Mouse (Mus musculus): ENCODE measurements around the gene Tlcd2. TPM values are rescaled to one million over a fixed set of nuclear protein-coding genes. Genes with fewer than 3 reads are reported as not detected.
"Not testable (repeated sequence)": the region's sequence is repeated elsewhere in the genome, so short reads cannot be mapped to it uniquely, and the experiment has no call there.

Tlcd2 gene
- polyA plus RNA-seq, 1 experiment from 2014 or later, result 16.1 TPM

GRCm38 (mm10) chr11:75452812-75453557, 8.5 kb upstream of the Tlcd2 start:
- WGBS (ENCODE audit: insufficient replicate concordance), result 90% methylated on average over 31 of the region's 31 CpGs
- no peak overlapping the region; the same call in 1 of the 2 replicates for H3K4me3 ChIP-seq (ENCODE audit: low read depth, low read length)
- H3K27me3 ChIP-seq (ENCODE audit: control insufficient read depth, insufficient read depth, low read length), result no peaks in the 10 kb centered on the region
- H3K9ac ChIP-seq (ENCODE audit: low read depth, low read length), result no peak overlapping the region
- peak overlapping the region; percentile 100 for H3K4me2 ChIP-seq
- H3K9me3 ChIP-seq (replicated peaks; ENCODE audit: control insufficient read depth, low read length), result no peaks in the 10 kb centered on the region
- ATAC-seq (replicated peaks; ENCODE audit: insufficient number of reproducible peaks, low FRiP score, low TSS enrichment), result no peak
- H3K4me1 ChIP-seq (ENCODE audit: control insufficient read depth, insufficient read depth, low read length), result peaks cover 25% of the 10 kb centered on the region
- H3K36me3 ChIP-seq (ENCODE audit: control insufficient read depth, insufficient read depth, low read length), result peaks cover 9% of the 10 kb centered on the region
- no peak overlapping the region for H3K27ac ChIP-seq (ENCODE audit: low read depth, low read length)

DNA sequence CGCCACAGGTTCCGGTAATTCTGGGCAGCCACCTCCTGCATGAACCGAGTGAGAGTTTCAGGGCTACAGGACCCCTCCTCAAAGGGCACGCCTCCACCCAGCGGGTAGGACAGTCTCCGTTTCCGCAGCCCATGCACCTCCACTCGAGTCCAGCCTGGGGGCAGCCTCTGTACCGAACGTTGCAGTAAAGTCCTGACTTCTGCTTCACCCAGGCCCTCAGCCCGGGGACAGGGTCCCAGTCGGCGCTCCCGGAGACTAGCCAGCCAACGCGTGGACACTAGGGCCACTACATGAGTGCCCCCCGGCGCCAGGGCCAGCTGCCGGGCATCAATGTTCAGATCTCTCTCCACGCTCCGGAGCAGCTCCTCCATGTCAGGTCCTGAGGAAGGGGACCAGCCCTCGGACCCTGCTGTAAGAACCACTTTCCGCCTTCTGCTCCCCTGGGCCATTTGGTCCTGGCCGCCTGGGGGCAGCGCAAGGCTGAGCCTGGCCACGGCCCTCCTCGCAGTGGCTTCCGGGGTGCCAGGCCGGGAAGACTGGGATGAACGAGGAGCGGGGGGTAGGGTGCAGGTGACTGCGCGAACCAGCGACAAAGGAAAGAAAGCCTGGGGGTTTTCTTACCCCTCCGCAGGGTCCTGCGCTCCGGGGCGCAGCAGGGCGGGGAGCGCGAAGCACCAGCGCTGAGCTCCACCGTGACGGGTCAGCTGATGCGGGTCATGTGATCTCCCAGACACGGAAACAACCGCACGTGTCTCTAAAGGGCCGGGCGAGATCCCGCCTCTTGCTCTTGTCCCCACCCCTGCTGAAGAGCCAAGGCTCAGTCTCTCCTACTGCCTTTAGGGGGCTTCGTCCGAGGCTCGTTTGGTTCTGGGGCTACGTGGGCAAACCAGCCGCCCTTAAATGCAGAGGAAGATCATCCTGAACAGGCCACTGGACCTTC, 7.3 kb upstream of the Tlcd2 start, which contains the start of gene Wdr81:
Gene Wdr81 (minus strand): TSS at position 727 of the 940 bp plus-strand sequence.
- Histone ChIP-seq H3K36me3 (ENCODE audit: control insufficient read depth, insufficient read depth, low read length) (no peaks in the 10 kb centered on the region), H3K4me2 (peak within 1 kb of the TSS; percentile 100), H3K4me3 (ENCODE audit: low read depth, low read length) (peak within 1 kb of the TSS; percentile 72), H3K9ac (ENCODE audit: low read depth, low read length) (peak within 1 kb of the TSS; percentile 78), H3K27me3 (ENCODE audit: control insufficient read depth, insufficient read depth, low read length) (no peaks in the 10 kb centered on the region), H3K9me3 (replicated peaks; ENCODE audit: control insufficient read depth, low read length) (no peaks in the 10 kb centered on the region), H3K4me1 (ENCODE audit: control insufficient read depth, insufficient read depth, low read length) (peaks cover 27% of the 10 kb centered on the region), H3K27ac (ENCODE audit: low read depth, low read length) (peak within 1 kb of the TSS; percentile 50; the same call in 1 of the 2 replicates)
- peak; percentile 88 for ATAC-seq (replicated peaks; ENCODE audit: insufficient number of reproducible peaks, low FRiP score, low TSS enrichment)
- WGBS (ENCODE audit: insufficient replicate concordance), result 1% methylated on average over 55 of the region's 56 CpGs

GRCm38 (mm10) chr11:75455041-75455736, 6.3 kb upstream of the Tlcd2 start:
- Histone ChIP-seq H3K36me3 (ENCODE audit: control insufficient read depth, insufficient read depth, low read length) (no peaks in the 10 kb centered on the region), H3K27ac (ENCODE audit: low read depth, low read length) (peak overlapping the region; percentile 50; the same call in 1 of the 2 replicates), H3K4me3 (ENCODE audit: low read depth, low read length) (peak overlapping the region; percentile 72), H3K4me2 (peak overlapping the region; percentile 100), H3K9me3 (replicated peaks; ENCODE audit: control insufficient read depth, low read length) (no peaks in the 10 kb centered on the region), H3K4me1 (ENCODE audit: control insufficient read depth, insufficient read depth, low read length) (peaks cover 32% of the 10 kb centered on the region), H3K27me3 (ENCODE audit: control insufficient read depth, insufficient read depth, low read length) (no peaks in the 10 kb centered on the region), H3K9ac (ENCODE audit: low read depth, low read length) (peak overlapping the region; percentile 78)
- 72% methylated on average over 10 of the region's 10 CpGs for WGBS (ENCODE audit: insufficient replicate concordance)
- no peak for ATAC-seq (replicated peaks; ENCODE audit: insufficient number of reproducible peaks, low FRiP score, low TSS enrichment)

DNA sequence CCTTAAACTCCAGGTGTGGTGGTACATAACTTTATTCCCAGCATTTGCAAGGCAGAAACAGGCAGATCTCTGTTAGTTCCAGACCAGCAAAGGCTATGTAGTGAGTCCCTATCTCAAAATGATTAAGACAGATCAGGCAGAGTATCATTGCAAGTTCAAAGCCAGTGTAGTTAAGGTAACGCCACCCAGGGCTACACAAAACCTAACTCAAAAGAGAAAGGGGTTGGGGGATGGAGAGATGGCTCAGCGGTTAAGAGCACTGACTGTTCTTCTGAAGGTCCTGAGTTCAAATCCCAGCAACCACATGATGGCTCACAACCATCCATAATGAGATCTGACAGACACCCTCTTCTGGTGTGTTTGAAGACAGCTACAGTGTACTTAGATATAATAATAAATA, 5.5 kb upstream of the Tlcd2 start:
- not testable (repeated sequence) for H3K9ac ChIP-seq (ENCODE audit: low read depth, low read length); H3K27ac ChIP-seq (ENCODE audit: low read depth, low read length); H3K4me3 ChIP-seq (ENCODE audit: low read depth, low read length); H3K36me3 ChIP-seq (ENCODE audit: control insufficient read depth, insufficient read depth, low read length); ATAC-seq (replicated peaks; ENCODE audit: insufficient number of reproducible peaks, low FRiP score, low TSS enrichment); H3K9me3 ChIP-seq (replicated peaks; ENCODE audit: control insufficient read depth, low read length); H3K4me2 ChIP-seq; H3K27me3 ChIP-seq (ENCODE audit: control insufficient read depth, insufficient read depth, low read length)
- whole genome bisulfite sequencing (ENCODE audit: insufficient replicate concordance), result 94% methylated on average over 2 of the region's 2 CpGs
- peaks cover 28% of the 10 kb centered on the region for H3K4me1 ChIP-seq (ENCODE audit: control insufficient read depth, insufficient read depth, low read length)

DNA sequence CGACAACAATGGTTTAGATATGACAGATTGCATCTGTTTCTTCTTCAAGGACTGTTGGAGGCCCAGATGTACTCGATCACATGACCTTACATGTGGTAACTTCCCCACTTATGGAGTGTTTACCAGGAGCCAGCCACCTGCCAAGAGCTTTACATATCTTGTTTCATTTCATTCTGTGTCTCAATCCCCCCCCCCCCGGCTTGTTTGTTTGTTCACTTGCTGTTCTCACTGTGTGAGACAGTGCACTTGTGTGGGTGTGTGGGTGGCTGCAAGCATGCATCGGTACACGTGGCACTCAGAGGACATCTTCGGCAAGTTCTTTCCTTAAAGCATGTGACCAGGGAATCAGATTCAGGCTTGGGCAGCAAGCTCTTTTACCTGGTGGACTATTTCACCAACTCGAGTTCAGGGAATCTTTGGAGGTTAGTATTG, 5.1 kb upstream of the Tlcd2 start:
- H3K27ac ChIP-seq (ENCODE audit: low read depth, low read length), result no peak overlapping the region
- peaks cover 28% of the 10 kb centered on the region for H3K4me1 ChIP-seq (ENCODE audit: control insufficient read depth, insufficient read depth, low read length)
- no peaks in the 10 kb centered on the region for H3K27me3 ChIP-seq (ENCODE audit: control insufficient read depth, insufficient read depth, low read length)
- H3K4me2 ChIP-seq, result no peak overlapping the region
- H3K9me3 ChIP-seq (replicated peaks; ENCODE audit: control insufficient read depth, low read length), result no peaks in the 10 kb centered on the region
- no peak for ATAC-seq (replicated peaks; ENCODE audit: insufficient number of reproducible peaks, low FRiP score, low TSS enrichment)
- 84% methylated on average over 7 of the region's 7 CpGs for WGBS (ENCODE audit: insufficient replicate concordance)
- no peak overlapping the region for H3K9ac ChIP-seq (ENCODE audit: low read depth, low read length)
- no peaks in the 10 kb centered on the region for H3K36me3 ChIP-seq (ENCODE audit: control insufficient read depth, insufficient read depth, low read length)
- no peak overlapping the region for H3K4me3 ChIP-seq (ENCODE audit: low read depth, low read length)

GRCm38 (mm10) chr11:75458169-75458568, 3.3 kb upstream of the Tlcd2 start:
- no peak for ATAC-seq (replicated peaks; ENCODE audit: insufficient number of reproducible peaks, low FRiP score, low TSS enrichment)
- WGBS (ENCODE audit: insufficient replicate concordance), result 11% methylated on average over 3 of the region's 3 CpGs
- no peaks in the 10 kb centered on the region for H3K9me3 ChIP-seq (replicated peaks; ENCODE audit: control insufficient read depth, low read length)
- H3K36me3 ChIP-seq (ENCODE audit: control insufficient read depth, insufficient read depth, low read length), result no peaks in the 10 kb centered on the region
- no peak overlapping the region for H3K4me2 ChIP-seq
- H3K9ac ChIP-seq (ENCODE audit: low read depth, low read length), result no peak overlapping the region
- no peaks in the 10 kb centered on the region for H3K27me3 ChIP-seq (ENCODE audit: control insufficient read depth, insufficient read depth, low read length)
- no peak overlapping the region for H3K4me3 ChIP-seq (ENCODE audit: low read depth, low read length)
- H3K4me1 ChIP-seq (ENCODE audit: control insufficient read depth, insufficient read depth, low read length), result peaks cover 28% of the 10 kb centered on the region
- H3K27ac ChIP-seq (ENCODE audit: low read depth, low read length), result no peak overlapping the region

- Histone ChIP-seq H3K4me2 (no peak overlapping the region), H3K9me3 (replicated peaks; ENCODE audit: control insufficient read depth, low read length) (no peaks in the 10 kb centered on the region), H3K27me3 (ENCODE audit: control insufficient read depth, insufficient read depth, low read length) (no peaks in the 10 kb centered on the region), H3K4me3 (ENCODE audit: low read depth, low read length) (no peak overlapping the region), H3K4me1 (ENCODE audit: control insufficient read depth, insufficient read depth, low read length) (peaks cover 30% of the 10 kb centered on the region), H3K27ac (ENCODE audit: low read depth, low read length) (no peak overlapping the region), H3K9ac (ENCODE audit: low read depth, low read length) (no peak overlapping the region), H3K36me3 (ENCODE audit: control insufficient read depth, insufficient read depth, low read length) (no peaks in the 10 kb centered on the region)
- no peak for ATAC-seq (replicated peaks; ENCODE audit: insufficient number of reproducible peaks, low FRiP score, low TSS enrichment)
- WGBS (ENCODE audit: insufficient replicate concordance), result 72% methylated on average over 8 of the region's 8 CpGs
Observed at GRCm38 (mm10) chr11:75458628-75459041, 2.9 kb upstream of the Tlcd2 start.

- Histone ChIP-seq H3K4me1 (ENCODE audit: control insufficient read depth, insufficient read depth, low read length) (peaks cover 26% of the 10 kb centered on the region), H3K9me3 (replicated peaks; ENCODE audit: control insufficient read depth, low read length) (no peaks in the 10 kb centered on the region), H3K4me3 (ENCODE audit: low read depth, low read length) (no peak overlapping the region), H3K4me2 (peak overlapping the region; percentile 81), H3K9ac (ENCODE audit: low read depth, low read length) (no peak overlapping the region), H3K27ac (ENCODE audit: low read depth, low read length) (peak overlapping the region; percentile 97; the same call in 1 of the 2 replicates), H3K27me3 (ENCODE audit: control insufficient read depth, insufficient read depth, low read length) (no peaks in the 10 kb centered on the region), H3K36me3 (ENCODE audit: control insufficient read depth, insufficient read depth, low read length) (no peaks in the 10 kb centered on the region)
- WGBS (ENCODE audit: insufficient replicate concordance), result 77% methylated on average over 5 of the region's 5 CpGs
- ATAC-seq (replicated peaks; ENCODE audit: insufficient number of reproducible peaks, low FRiP score, low TSS enrichment), result no peak
Observed at GRCm38 (mm10) chr11:75459141-75459711, 2.3 kb upstream of the Tlcd2 start.
